Mouse (Mus musculus): ENCODE data around the gene Ptpn23.
"Not testable (repeated sequence)": the region's sequence is repeated elsewhere in the genome, so short reads cannot be mapped to it uniquely, and the experiment has no call there.

The Ptpn23 gene

GRCm38 (mm10) chr9:110381292-110381691, 26.7 kb downstream of the Ptpn23 start:
- no peak for DNase-seq (ENCODE audit: low spot score in 2 of 2)

- DNase-seq (ENCODE audit: low spot score in 2 of 2): no peak
These were observed 27.4 kb downstream of the Ptpn23 start for GRCm38 (mm10) chr9:110380662-110381061.

- no peak for DNase-seq (ENCODE audit: low spot score in 2 of 2)
These were observed 28.7 kb downstream of the Ptpn23 start for GRCm38 (mm10) chr9:110379361-110379760.

GRCm38 (mm10) chr9:110377655-110378054, 30.4 kb downstream of the Ptpn23 start:
- DNase-seq (ENCODE audit: low spot score in 2 of 2): not testable (repeated sequence)

GRCm38 (mm10) chr9:110375668-110376067, 32.3 kb downstream of the Ptpn23 start:
- no peak for DNase-seq (ENCODE audit: low spot score in 2 of 2)

GRCm38 (mm10) chr9:110373871-110374270, 34.1 kb downstream of the Ptpn23 start:
- DNase-seq (ENCODE audit: low spot score in 2 of 2): no peak

- DNase-seq (ENCODE audit: low spot score in 2 of 2): no peak
These were observed 38.2 kb downstream of the Ptpn23 start for GRCm38 (mm10) chr9:110369860-110370259.

GRCm38 (mm10) chr9:110366746-110367145, 41.3 kb downstream of the Ptpn23 start:
- no peak for DNase-seq (ENCODE audit: low spot score in 2 of 2)

- DNase-seq (ENCODE audit: low spot score in 2 of 2): no peak
These were observed 45.7 kb downstream of the Ptpn23 start for GRCm38 (mm10) chr9:110362337-110362736.

- no peak for DNase-seq (ENCODE audit: low spot score in 2 of 2)
These were observed 46.7 kb downstream of the Ptpn23 start for GRCm38 (mm10) chr9:110361299-110361698.

- DNase-seq (ENCODE audit: low spot score in 2 of 2): no peak
These were observed 49.7 kb downstream of the Ptpn23 start for GRCm38 (mm10) chr9:110358341-110358740.

- DNase-seq (ENCODE audit: low spot score in 2 of 2): no peak
These were observed 55.9 kb downstream of the Ptpn23 start for GRCm38 (mm10) chr9:110351932-110352632.

- DNase-seq (ENCODE audit: low spot score in 2 of 2): no peak
These were observed 56.7 kb downstream of the Ptpn23 start for GRCm38 (mm10) chr9:110351350-110351749.

- DNase-seq (ENCODE audit: low spot score in 2 of 2): no peak
These were observed 57.4 kb downstream of the Ptpn23 start for GRCm38 (mm10) chr9:110350612-110351011.

- no peak for DNase-seq (ENCODE audit: low spot score in 2 of 2)
These were observed 57.8 kb downstream of the Ptpn23 start for GRCm38 (mm10) chr9:110350188-110350587.

GRCm38 (mm10) chr9:110348899-110349298, 59.1 kb downstream of the Ptpn23 start:
- DNase-seq (ENCODE audit: low spot score in 2 of 2): no peak

GRCm38 (mm10) chr9:110345057-110345739, 62.8 kb downstream of the Ptpn23 start:
- DNase-seq (ENCODE audit: low spot score in 2 of 2): no peak

- DNase-seq (ENCODE audit: low spot score in 2 of 2): no peak
These were observed 64.2 kb downstream of the Ptpn23 start for GRCm38 (mm10) chr9:110343805-110344204.

GRCm38 (mm10) chr9:110342008-110342407, 66.0 kb downstream of the Ptpn23 start:
- DNase-seq (ENCODE audit: low spot score in 2 of 2): no peak

GRCm38 (mm10) chr9:110340037-110340750, 67.8 kb downstream of the Ptpn23 start:
- DNase-seq (ENCODE audit: low spot score in 2 of 2): no peak

Measured in frontal cortex, postnatal 10 days (tissue).